Mouse (Mus musculus): ENCODE measurements around the gene Trmt11. TPM values are rescaled to one million over a fixed set of nuclear protein-coding genes. Genes with fewer than 3 reads are reported as not detected.

Gene Trmt11
- polyA plus RNA-seq (2015; fragmentation: Nextera tagmentation; extraction: Ambion mirVana) = 10.0 and 11.6 TPM in 2 replicates

GRCm38 (mm10) chr10:30600542-30600966 lies at the start of gene Trmt11:
TSS of gene Trmt11 (minus strand) at chr10:30600749.

GRCm38 (mm10) chr10:30629513-30629912 lies 29.0 kb upstream of the Trmt11 start, which contains the start of gene Hint3:
TSS of gene Hint3 (minus strand) at chr10:30629632.

Other genes with a start within 250 kb of the Trmt11 start
- 49.6 and 50.9 TPM in 2 replicates for gene Hint3, start 28.9 kb upstream of the Trmt11 start, polyA plus RNA-seq (2015; fragmentation: Nextera tagmentation; extraction: Ambion mirVana)
- gene Ncoa7, start 202.6 kb upstream of the Trmt11 start, polyA plus RNA-seq (2015; fragmentation: Nextera tagmentation; extraction: Ambion mirVana) = 6.0 and 6.3 TPM in 2 replicates
- 0.48 and 0.74 TPM in 2 replicates for gene Hey2, start 242.1 kb upstream of the Trmt11 start, polyA plus RNA-seq (2015; fragmentation: Nextera tagmentation; extraction: Ambion mirVana)